Mouse (Mus musculus): ENCODE data around the gene Vmn1r193.
"Not testable (repeated sequence)": the region's sequence is repeated elsewhere in the genome, so short reads cannot be mapped to it uniquely, and the experiment has no call there.

Vmn1r193 gene

GRCm38 (mm10) chr13:22223060-22223459 lies at the start of gene Vmn1r193:
Gene Vmn1r193 (minus strand): TSS chr13:22223160.
- DNase-seq (ENCODE audit: low spot score), result not testable (repeated sequence)

- DNase-seq (ENCODE audit: low spot score), result no peak
Observed at GRCm38 (mm10) chr13:22271721-22272120, 48.8 kb upstream of the Vmn1r193 start.

- not testable (repeated sequence) for DNase-seq (ENCODE audit: low spot score)
Observed at GRCm38 (mm10) chr13:22270222-22270621, 47.3 kb upstream of the Vmn1r193 start, which contains the start of gene Vmn1r195. Gene Vmn1r195 (plus strand): TSS chr13:22270522.

GRCm38 (mm10) chr13:22243915-22244314 lies 21.0 kb upstream of the Vmn1r193 start, which contains the start of gene Vmn1r194:
Gene Vmn1r194 (plus strand): TSS chr13:22244215.
- no peak for DNase-seq (ENCODE audit: low spot score)

GRCm38 (mm10) chr13:22192756-22193155 lies 30.2 kb downstream of the Vmn1r193 start:
- DNase-seq (ENCODE audit: low spot score), result not testable (repeated sequence)

GRCm38 (mm10) chr13:22191041-22191440 lies 31.9 kb downstream of the Vmn1r193 start, which contains the start of gene Vmn1r192:
Gene Vmn1r192 (minus strand): TSS chr13:22191141.
- DNase-seq (ENCODE audit: low spot score), result no peak

GRCm38 (mm10) chr13:22190385-22190784 lies 32.6 kb downstream of the Vmn1r193 start:
- DNase-seq (ENCODE audit: low spot score), result no peak

GRCm38 (mm10) chr13:22189313-22189712 lies 33.6 kb downstream of the Vmn1r193 start:
- no peak for DNase-seq (ENCODE audit: low spot score)

- DNase-seq (ENCODE audit: low spot score), result no peak
Observed at GRCm38 (mm10) chr13:22183869-22184268, 39.1 kb downstream of the Vmn1r193 start, which contains the start of gene Vmn1r191. Gene Vmn1r191 (minus strand): TSS chr13:22183969.

GRCm38 (mm10) chr13:22168416-22168815 lies 54.5 kb downstream of the Vmn1r193 start:
- no peak for DNase-seq (ENCODE audit: low spot score)

All from spleen, adult 12 weeks (tissue).